Mouse (Mus musculus): ENCODE data around the gene Sqor. TPM values are rescaled to one million over a fixed set of nuclear protein-coding genes. Genes with fewer than 3 reads are reported as not detected.

Gene Sqor
- polyA plus RNA-seq, 1 experiment, result 5.3 TPM

DNA sequence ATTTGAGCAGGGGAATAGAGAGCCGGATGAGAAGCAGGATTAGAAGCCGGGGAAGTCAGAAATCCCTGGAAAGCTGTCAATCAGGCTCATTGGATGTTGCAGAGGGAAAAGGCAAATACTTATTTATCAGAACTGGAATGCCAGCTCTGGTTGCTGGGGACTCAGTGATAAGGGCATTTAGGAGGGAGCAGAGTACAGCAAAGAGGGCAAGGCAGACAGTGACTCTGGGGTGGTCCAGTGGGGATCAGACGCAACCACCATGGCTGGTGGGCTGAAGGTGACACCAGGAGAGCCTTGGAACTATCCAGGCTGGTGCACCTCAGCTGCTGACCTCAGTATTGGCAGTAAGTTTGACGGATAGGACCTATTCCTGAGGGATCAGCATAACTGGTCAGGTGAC, 89.6 kb downstream of the Sqor start:
- H3K79me2 ChIP-seq (ENCODE audit: control insufficient read depth, insufficient read depth), result no peaks in the 10 kb centered on the region
- TF ChIP-seq CTCF (IDR thresholded peaks at IDR 0.05; ENCODE audit: control insufficient read depth, insufficient read depth, insufficient read length) (no peak), FOSL1 (IDR thresholded peaks at IDR 0.05; ENCODE audit: insufficient read depth, low read length, poor library complexity, severe bottlenecking) (no peak), MYOD1 (IDR thresholded peaks at IDR 0.05; ENCODE audit: control insufficient read depth, insufficient read length, low read depth) (no peak), MYOG (IDR thresholded peaks at IDR 0.05; ENCODE audit: control insufficient read depth, extremely low read depth, insufficient read length) (no peak), CEBPB (IDR thresholded peaks at IDR 0.05; ENCODE audit: low read depth) (no peak), USF1 (IDR thresholded peaks at IDR 0.05; ENCODE audit: low read depth) (no peak), MAX (IDR thresholded peaks at IDR 0.05) (no peak)

GRCm38 (mm10) chr2:122855354-122855753, 90.3 kb downstream of the Sqor start:
- no peak overlapping the region for H3K4me3 ChIP-seq (ENCODE audit: insufficient read depth, poor library complexity, severe bottlenecking)
- no peaks in the 10 kb centered on the region for H3K36me3 ChIP-seq (ENCODE audit: control insufficient read depth, insufficient read depth)
- no peaks in the 10 kb centered on the region for H3K27me3 ChIP-seq (ENCODE audit: control insufficient read depth, insufficient read depth, insufficient read length)
- TF ChIP-seq CTCF (IDR thresholded peaks at IDR 0.05; ENCODE audit: control insufficient read depth, insufficient read depth, insufficient read length) (no peak), MAX (IDR thresholded peaks at IDR 0.05) (no peak), USF1 (IDR thresholded peaks at IDR 0.05; ENCODE audit: low read depth) (no peak), MYOG (IDR thresholded peaks at IDR 0.05; ENCODE audit: control insufficient read depth, extremely low read depth, insufficient read length) (no peak), MYOD1 (IDR thresholded peaks at IDR 0.05; ENCODE audit: control insufficient read depth, insufficient read length, low read depth) (no peak), CEBPB (IDR thresholded peaks at IDR 0.05; ENCODE audit: low read depth) (no peak)
- no peak overlapping the region for H3ac ChIP-seq (ENCODE audit: control insufficient read depth, insufficient read length, low read depth)
- no peaks in the 10 kb centered on the region for H3K79me3 ChIP-seq (ENCODE audit: low read depth)
- H3K79me2 ChIP-seq (ENCODE audit: control insufficient read depth, insufficient read depth), result no peaks in the 10 kb centered on the region

More for the DNA sequence above, 89.6 kb downstream of the Sqor start:
- Histone ChIP-seq H3K27me3 (ENCODE audit: control insufficient read depth, insufficient read depth, insufficient read length) (no peaks in the 10 kb centered on the region), H3K4me3 (ENCODE audit: insufficient read depth, poor library complexity, severe bottlenecking) (no peak overlapping the region), H3K36me3 (ENCODE audit: control insufficient read depth, insufficient read depth) (no peaks in the 10 kb centered on the region), H3ac (ENCODE audit: control insufficient read depth, insufficient read length, low read depth) (no peak overlapping the region), H3K79me3 (ENCODE audit: low read depth) (no peaks in the 10 kb centered on the region)

Other genes starting within 250 kb of the Sqor start
- 24.7 TPM for gene Gatm, start 153.9 kb upstream of the Sqor start, polyA plus RNA-seq (2012; fragmentation: generic; extraction: Trizol)
- gene AA467197, start 128.3 kb upstream of the Sqor start, polyA plus RNA-seq (2012; fragmentation: generic; extraction: Trizol), result 0.32 TPM
- gene Slc30a4, start 62.6 kb upstream of the Sqor start, polyA plus RNA-seq (2012; fragmentation: generic; extraction: Trizol), result 19.7 TPM
- gene Bloc1s6, start 26.7 kb upstream of the Sqor start, polyA plus RNA-seq (2012; fragmentation: generic; extraction: Trizol), result 19.1 TPM

All from C2C12 (cell line).